Mouse (Mus musculus): ENCODE measurements around the gene Pnkp. TPM values are rescaled to one million over a fixed set of nuclear protein-coding genes. Genes with fewer than 3 reads are reported as not detected.

Gene Pnkp
- 10 to 100 TPM; 54.4 to 59.2 TPM for total RNA-seq (2023)

GRCm38 (mm10) chr7:44857042-44857552, at the start of gene Pnkp:
Pnkp (plus strand) TSS chr7:44857139.

GRCm38 (mm10) chr7:44815721-44816469, 41.0 kb upstream of the Pnkp start, which contains the start of the genes Nup62 and Il4i1:
Nup62 (plus strand) TSS chr7:44816088.
Il4i1 (plus strand) TSS chr7:44816387.

GRCm38 (mm10) chr7:44816470-44817021, 40.4 kb upstream of the Pnkp start, which contains the start of gene Atf5:
Atf5 (minus strand) TSS chr7:44816658.

GRCm38 (mm10) chr7:44848561-44849415, 8.2 kb upstream of the Pnkp start, which contains the start of the genes Akt1s1 and Tbc1d17:
Akt1s1 (plus strand) TSS chr7:44848991.
Tbc1d17 (minus strand) TSS chr7:44849079.

GRCm38 (mm10) chr7:44869697-44870528, 13.0 kb downstream of the Pnkp start, which contains the start of gene Ptov1:
Ptov1 (minus strand) TSS chr7:44869788.

GRCm38 (mm10) chr7:44892276-44892921, 35.5 kb downstream of the Pnkp start, which contains the start of gene Med25:
Med25 (minus strand) TSS chr7:44892712.

GRCm38 (mm10) chr7:44895593-44896434, 38.9 kb downstream of the Pnkp start, which contains the start of gene Fuz:
Fuz (plus strand) TSS chr7:44896079.

Other genes starting within 250 kb of the Pnkp start
- gene Myh14, start 186.3 kb upstream of the Pnkp start, total RNA-seq (2023), result under 1 TPM in 1 of 2 experiments, not detected in 1; 0.18 TPM
- gene Izumo2, start 148.4 kb upstream of the Pnkp start, total RNA-seq (2023), result not detected
- 10 to 100 TPM; 99.4 to 99.8 TPM for gene Vrk3, start 108.7 kb upstream of the Pnkp start, total RNA-seq (2023)
- under 1 TPM; 0.93 to 0.98 TPM for gene Zfp473, start 106.1 kb upstream of the Pnkp start, total RNA-seq (2023)
- gene Nup62, start 41.1 kb upstream of the Pnkp start, total RNA-seq (2023), result 10 to 100 TPM; 42.6 to 50.5 TPM
- gene Il4i1, start 40.8 kb upstream of the Pnkp start, total RNA-seq (2023), result 1 to 10 TPM; 1.4 to 1.9 TPM
- gene Atf5, start 40.5 kb upstream of the Pnkp start, total RNA-seq (2023), result 1 to 10 TPM; 4.9 to 5.0 TPM
- gene Akt1s1, start 8.1 kb upstream of the Pnkp start, total RNA-seq (2023), result 10 to 100 TPM; 37.4 to 39.4 TPM
- gene Tbc1d17, start 8.1 kb upstream of the Pnkp start, total RNA-seq (2023), result 100 to 1,000 TPM in 1 of 2 experiments, 10 to 100 TPM in 1; 89.9 to 108 TPM
- gene Ptov1, start 12.6 kb downstream of the Pnkp start, total RNA-seq (2023), result 10 to 100 TPM; 24.2 to 25.2 TPM
- 10 to 100 TPM; 67.2 to 73.6 TPM for gene Med25, start 35.6 kb downstream of the Pnkp start, total RNA-seq (2023)
- gene Fuz, start 38.9 kb downstream of the Pnkp start, total RNA-seq (2023), result 10 to 100 TPM; 23.6 to 24.2 TPM
- 10 to 100 TPM; 80.0 to 86.8 TPM for gene Ap2a1, start 72.4 kb downstream of the Pnkp start, total RNA-seq (2023)
- not detected for gene Tsks, start 86.1 kb downstream of the Pnkp start, total RNA-seq (2023)
- under 1 TPM; 0.61 to 0.80 TPM for gene Cpt1c, start 117.7 kb downstream of the Pnkp start, total RNA-seq (2023)
- gene Prmt1, start 129.4 kb downstream of the Pnkp start, total RNA-seq (2023), result 100 to 1,000 TPM; 143 to 165 TPM
- gene Irf3, start 140.5 kb downstream of the Pnkp start, total RNA-seq (2023), result 100 to 1,000 TPM; 138 to 172 TPM
- 10 to 100 TPM; 18.5 to 30.8 TPM for gene Bcl2l12, start 141.6 kb downstream of the Pnkp start, total RNA-seq (2023)
- gene Scaf1, start 159.2 kb downstream of the Pnkp start, total RNA-seq (2023), result 10 to 100 TPM; 81.3 to 91.5 TPM
- 10 to 100 TPM; 10.5 to 10.9 TPM for gene Rras, start 160.8 kb downstream of the Pnkp start, total RNA-seq (2023)
- 10 to 100 TPM; 76.8 to 78.7 TPM for gene Prr12, start 195.7 kb downstream of the Pnkp start, total RNA-seq (2023)
- gene Nosip, start 205.3 kb downstream of the Pnkp start, total RNA-seq (2023), result 10 to 100 TPM; 65.9 to 68.4 TPM
- 1 to 10 TPM; 1.4 to 1.5 TPM for gene Prrg2, start 205.5 kb downstream of the Pnkp start, total RNA-seq (2023)
- gene Rcn3, start 235.1 kb downstream of the Pnkp start, total RNA-seq (2023), result 10 to 100 TPM; 16.3 to 23.6 TPM
- gene Fcgrt, start 246.7 kb downstream of the Pnkp start, total RNA-seq (2023), result 10 to 100 TPM; 28.0 to 35.1 TPM

Measured in T-cell, adult 66 days (primary cell).